Mouse (Mus musculus) liver, embryonic 14.5 days (tissue): Measurements from ENCODE around the gene Lingo1.

Source experiments
- CTCF ChIP-seq: IDR thresholded peaks from 2 replicates; pipeline ENCODE4 v1.5.1; 2016; ENCODE audit warnings: antibody characterized with exemption, low read depth, control low read depth
- EP300 ChIP-seq: IDR thresholded peaks from 2 replicates; pipeline ENCODE4 v1.6.1; 2016; ENCODE audit warnings: antibody characterized with exemption, low read depth

DNA sequence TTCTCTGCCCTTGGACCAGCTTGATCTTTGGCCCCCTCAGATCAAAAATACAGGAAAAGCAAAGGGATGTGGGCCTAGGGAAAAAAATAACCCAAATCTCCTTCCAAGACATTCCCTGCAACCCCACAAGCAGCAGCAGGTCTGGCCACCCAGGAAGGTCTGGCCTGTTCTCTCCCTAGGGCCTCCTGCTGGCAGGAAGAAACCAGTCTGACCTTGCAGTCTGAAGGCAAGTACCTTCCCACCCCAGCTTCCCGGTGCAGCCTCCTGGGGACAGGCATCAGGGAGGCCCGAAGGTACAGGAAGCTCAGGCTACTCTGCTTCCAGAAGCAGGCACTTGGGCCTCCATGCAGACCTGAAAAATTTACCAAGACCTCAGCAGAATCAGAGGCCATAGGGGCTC lies 67.1 kb downstream of the Lingo1 start:
- TF ChIP-seq CTCF: no peak
- no peak for TF ChIP-seq EP300
